Mouse (Mus musculus) megakaryocyte, embryonic 14.5 days (primary cell): Measurements from ENCODE around the gene Dpysl5.

Experiments used
- FLI1 ChIP-seq: IDR thresholded peaks from 2 replicates; pipeline ENCODE4 v1.6.1; 2012; ENCODE audit warnings: low read length, inconsistent platforms, mixed read lengths
- GATA1 ChIP-seq: IDR thresholded peaks from 3 replicates; pipeline ENCODE4 v1.6.1; 2012; ENCODE audit warnings: mixed read lengths, low read length, inconsistent platforms, borderline replicate concordance

GRCm38 (mm10) chr5:30667686-30668085 lies 43.7 kb upstream of the Dpysl5 start:
- no peak for TF ChIP-seq GATA1
- no peak for TF ChIP-seq FLI1
